Mouse (Mus musculus) lung, postnatal 0 days (tissue): ENCODE data around the gene Slc29a1. TPM values are rescaled to one million over a fixed set of nuclear protein-coding genes. Genes with fewer than 3 reads are reported as not detected.

ENCODE experiments used
- ATAC-seq: fragments of 200-750 bp; cut with Nextera tagmentation; 2 replicates; pipeline ENCODE4 v1.8.0; 2017; ENCODE audit warnings: moderate library complexity
- DNase-seq: peaks from one replicate; pipeline ENCODE4 v3.0.0-alpha.2; 2016; ENCODE audit warnings: low spot score
- H3K27ac ChIP-seq: fragments of 300-500 bp; sonication (generic); 2 replicates; pipeline ENCODE4 v1.5.1; 2014; ENCODE audit warnings: antibody characterized with exemption, mild to moderate bottlenecking, low read length, mixed read lengths
- H3K27me3 ChIP-seq: fragments of 300-500 bp; sonication (generic); replicated peaks from 2 replicates; pipeline ENCODE4 v1.6.1; 2014; ENCODE audit warnings: low read length, mixed read lengths; ENCODE audit not compliant: insufficient read depth
- H3K36me3 ChIP-seq: fragments of 300-500 bp; sonication (generic); 2 replicates; pipeline ENCODE4 v1.6.1; 2014; ENCODE audit warnings: low read length, mixed read lengths; ENCODE audit not compliant: insufficient read depth
- H3K4me1 ChIP-seq: fragments of 300-500 bp; sonication (generic); 2 replicates; pipeline ENCODE4 v1.6.1; 2014; ENCODE audit warnings: antibody characterized with exemption, low read depth, low read length, mixed read lengths; ENCODE audit not compliant: insufficient read depth
- H3K4me2 ChIP-seq: fragments of 300-500 bp; sonication (generic); replicated peaks from 2 replicates; pipeline ENCODE4 v1.6.1; 2014; ENCODE audit warnings: low read depth, mild to moderate bottlenecking, low read length, moderate library complexity, mixed read lengths
- H3K4me3 ChIP-seq: fragments of 300-500 bp; sonication (generic); 2 replicates; pipeline ENCODE4 v1.5.1; 2014; ENCODE audit warnings: low read depth, low read length
- H3K9ac ChIP-seq: fragments of 300-500 bp; sonication (generic); replicated peaks from 2 replicates; pipeline ENCODE4 v1.6.1; 2014; ENCODE audit warnings: low read depth, mild to moderate bottlenecking
- H3K9me3 ChIP-seq: fragments of 300-500 bp; sonication (generic); 2 replicates; pipeline ENCODE4 v1.6.1; 2016; ENCODE audit warnings: low read length, mixed read lengths
- CTCF ChIP-seq: IDR thresholded peaks from 2 replicates; pipeline ENCODE4 v1.5.1; 2016; ENCODE audit warnings: antibody characterized with exemption, mild to moderate bottlenecking
- EP300 ChIP-seq: IDR thresholded peaks from 2 replicates; pipeline ENCODE4 v1.6.1; 2016; ENCODE audit warnings: antibody characterized with exemption, mild to moderate bottlenecking, control low read depth
- WGBS: fragments of 180-500 bp; shearing (Covaris S2); extraction: QIAGEN DNeasy Blood & Tissue Kit; methylation state at CpG from one replicate; pipeline ENCODE4 v1.1.7; 2014; 5-methylcytosine and 5-hydroxymethylcytosine counted together
- polyA plus RNA-seq: library from polyadenylated mRNA; unstranded; fragments of >200 nt; fragmentation: Nextera tagmentation; extraction: Ambion mirVana; gene quantifications from 2 replicates; pipeline ENCODE4 v1.2.1, GENCODE M21; 2015

The Slc29a1 gene
- polyA plus RNA-seq, 1 experiment from 2014 or later: 99.8 TPM

DNA sequence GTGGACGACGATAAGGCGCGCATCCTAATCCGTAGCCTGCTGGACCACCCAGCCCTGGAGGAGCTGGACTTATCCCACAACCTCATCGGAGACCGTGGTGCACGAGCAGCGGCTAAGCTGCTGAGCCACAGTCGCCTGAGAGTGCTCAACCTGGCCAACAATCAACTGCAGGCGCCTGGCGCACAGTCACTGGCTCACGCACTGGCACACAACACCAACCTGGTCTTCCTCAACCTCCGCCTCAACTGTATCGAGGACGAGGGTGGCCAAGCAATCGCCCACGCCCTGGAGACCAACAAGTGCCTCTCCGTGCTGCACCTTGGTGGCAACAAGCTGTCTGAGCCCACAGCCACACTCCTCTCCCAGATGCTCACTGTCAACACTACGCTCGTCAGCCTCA, 59.7 kb downstream of the Slc29a1 start:
- H3K9ac ChIP-seq: no peak overlapping the region
- no peaks in the 10 kb centered on the region for H3K36me3 ChIP-seq
- no peak for ATAC-seq
- DNase-seq: no peak
- 68% methylated on average over 21 of the region's 21 CpGs for WGBS
- no peak for TF ChIP-seq CTCF
- no peaks in the 10 kb centered on the region for H3K4me1 ChIP-seq
- no peaks in the 10 kb centered on the region for H3K9me3 ChIP-seq
- no peak overlapping the region for H3K4me3 ChIP-seq
- no peak overlapping the region for H3K27ac ChIP-seq
- H3K4me2 ChIP-seq: no peak overlapping the region
- H3K27me3 ChIP-seq: peaks cover 10% of the 10 kb centered on the region

DNA sequence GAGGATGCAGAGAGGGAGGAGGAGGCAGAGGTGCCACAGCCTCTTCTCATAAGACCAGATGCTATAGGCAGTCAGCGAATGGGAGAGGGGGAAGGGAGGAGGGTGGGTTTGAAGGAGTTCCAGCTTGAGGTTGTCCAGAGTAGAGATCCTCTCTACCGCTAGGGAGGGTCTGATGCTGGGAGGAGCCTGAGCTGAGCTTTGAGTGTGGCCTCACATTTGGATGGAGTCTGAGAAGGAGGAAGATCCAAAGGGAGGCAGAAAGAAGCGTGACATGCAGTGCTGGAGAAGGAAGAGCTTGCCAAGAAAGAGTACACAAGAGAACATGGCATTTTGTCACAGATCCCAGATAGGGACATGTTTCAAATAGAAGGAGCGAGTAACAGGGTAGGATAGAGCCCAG, 61.0 kb downstream of the Slc29a1 start:
- ATAC-seq (no peak), DNase-seq (no peak)
- WGBS: 59% methylated on average over 4 of the region's 4 CpGs
- H3K27me3 ChIP-seq: no peaks in the 10 kb centered on the region; the same call in 1 of the 2 replicates
- H3K4me2 ChIP-seq: no peak overlapping the region
- H3K4me1 ChIP-seq: no peaks in the 10 kb centered on the region
- TF ChIP-seq EP300 (no peak), CTCF (no peak)
- H3K9ac ChIP-seq: no peak overlapping the region
- H3K36me3 ChIP-seq: no peaks in the 10 kb centered on the region
- no peak overlapping the region for H3K4me3 ChIP-seq
- no peaks in the 10 kb centered on the region for H3K9me3 ChIP-seq
- H3K27ac ChIP-seq: no peak overlapping the region

DNA sequence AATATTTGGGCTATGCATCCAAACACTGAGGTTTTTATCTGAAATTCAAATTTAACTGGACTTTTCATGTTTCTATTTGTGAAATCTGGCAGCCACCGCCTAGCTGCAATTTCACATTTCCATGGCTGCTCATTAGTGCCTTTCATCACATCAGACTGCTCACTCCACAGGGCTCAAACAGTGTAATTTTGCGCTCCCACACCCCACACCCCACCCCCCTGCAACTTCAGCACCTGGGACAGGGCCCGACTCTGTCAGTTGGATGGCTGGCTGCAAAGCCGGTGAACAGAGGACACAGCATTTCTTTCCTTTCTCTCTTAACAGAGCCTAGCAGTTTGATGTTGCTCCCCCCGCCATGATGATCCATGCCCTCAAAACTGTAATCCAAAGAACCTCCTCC, 63.1 kb downstream of the Slc29a1 start:
- no peak overlapping the region for H3K4me3 ChIP-seq
- H3K36me3 ChIP-seq: no peaks in the 10 kb centered on the region
- ATAC-seq: no peak
- H3K4me1 ChIP-seq: no peaks in the 10 kb centered on the region
- H3K4me2 ChIP-seq: no peak overlapping the region
- DNase-seq: peak; percentile 26
- H3K9me3 ChIP-seq: no peaks in the 10 kb centered on the region
- no peak overlapping the region for H3K9ac ChIP-seq
- no peak overlapping the region for H3K27ac ChIP-seq
- H3K27me3 ChIP-seq: no peaks in the 10 kb centered on the region; the same call in 1 of the 2 replicates
- 12% methylated on average over 5 of the region's 5 CpGs for WGBS
- TF ChIP-seq CTCF: no peak
- no peak for TF ChIP-seq EP300

Other genes with a start within 250 kb of the Slc29a1 start
- 30.3 and 37.8 TPM in 2 replicates for gene Cdc5l, start 165.9 kb downstream of the Slc29a1 start, polyA plus RNA-seq
- gene Spats1, start 124.2 kb downstream of the Slc29a1 start, polyA plus RNA-seq: 0.19 and 0.37 TPM in 2 replicates
- 5.9 and 6.0 TPM in 2 replicates for gene Aars2, start 92.8 kb downstream of the Slc29a1 start, polyA plus RNA-seq
- 2.7 and 2.8 TPM in 2 replicates for gene Tcte1, start 76.2 kb downstream of the Slc29a1 start, polyA plus RNA-seq
- gene Tmem151b, start 49.9 kb downstream of the Slc29a1 start, polyA plus RNA-seq: 0.07 and 0.12 TPM in 2 replicates
- gene Nfkbie, start 43.9 kb downstream of the Slc29a1 start, polyA plus RNA-seq: 2.4 and 5.0 TPM in 2 replicates
- gene Slc35b2, start 35.7 kb downstream of the Slc29a1 start, polyA plus RNA-seq: 84.8 and 85.1 TPM in 2 replicates
- 607 and 696 TPM in 2 replicates for gene Hsp90ab1, start 26.3 kb downstream of the Slc29a1 start, polyA plus RNA-seq
- gene Mymx, start 2.5 kb upstream of the Slc29a1 start, polyA plus RNA-seq: not detected in 2 replicates
- gene Capn11, start 59.7 kb upstream of the Slc29a1 start, polyA plus RNA-seq: 0.08 TPM in 1 of 2 replicates, not detected in the other
- 224 and 234 TPM in 2 replicates for gene Mrpl14, start 86.7 kb upstream of the Slc29a1 start, polyA plus RNA-seq
- gene Tmem63b, start 87.3 kb upstream of the Slc29a1 start, polyA plus RNA-seq: 78.5 and 88.2 TPM in 2 replicates
- not detected in 2 replicates for gene 1600014C23Rik, start 134.2 kb upstream of the Slc29a1 start, polyA plus RNA-seq